Mouse (Mus musculus) heart, postnatal 10 days (tissue): Measurements from ENCODE around the gene Trpv2. TPM values are rescaled to one million over a fixed set of nuclear protein-coding genes. Genes with fewer than 3 reads are reported as not detected.

ENCODE experiments used
- DNase-seq, 2 experiments: peaks; one replicate each; pipeline ENCODE4 v3.0.0; 2021
- intact Hi-C: fragments of 180-260 bp; cut with DNase I; formaldehyde crosslinking; loops from one replicate; pipeline ENCODE4 v1.15.1; 2025
- total RNA-seq, 2 experiments: library from RNA; stranded (reverse); gene quantifications; 2 replicates each; pipeline ENCODE4 v1.2.3; 2021

Trpv2 gene
- total RNA-seq, 2 experiments from 2014 or later: 4.3 to 4.5 TPM

DNA sequence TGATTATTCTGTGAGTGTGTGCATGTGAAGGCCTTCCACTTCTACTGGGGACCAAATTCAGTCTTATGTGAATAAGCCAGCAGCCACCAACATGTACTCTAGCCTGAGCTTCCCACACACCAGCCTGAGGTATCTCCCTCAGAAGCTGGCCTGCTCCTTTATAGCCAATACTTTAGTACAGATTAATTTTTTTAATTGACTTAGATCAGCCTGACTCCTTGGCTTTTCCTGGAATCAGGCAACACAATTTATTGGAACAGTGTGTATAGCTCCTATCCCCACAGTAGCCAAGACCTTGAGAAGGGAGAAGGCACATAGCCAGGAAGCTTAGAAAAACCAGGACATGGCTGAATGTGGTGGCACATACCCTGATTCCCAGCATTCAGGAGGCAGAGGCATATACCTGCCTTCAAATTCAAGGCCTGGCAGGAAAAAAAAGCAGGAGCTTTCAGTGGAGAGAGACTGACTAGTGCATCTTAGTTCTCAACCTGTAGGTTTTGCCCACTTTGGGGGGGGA lies 18.3 kb upstream of the Trpv2 start:
- peak in 1 of 2 experiments; percentile 26 for DNase-seq
- intact Hi-C loops: loop anchor here (2.0 kb wide), 1 partner anchor 19 kb away; the partner anchor contains the start of gene Trpv2

- intact Hi-C loops: loop anchor here (2.0 kb wide), 1 partner anchor 18 kb away; the partner anchor contains the start of gene Trpv2
- DNase-seq: no peak
These were observed 17.1 kb upstream of the Trpv2 start for GRCm38 (mm10) chr11:62557205-62557604.

- no peak for DNase-seq
These were observed 16.1 kb upstream of the Trpv2 start for GRCm38 (mm10) chr11:62558152-62558551.

GRCm38 (mm10) chr11:62558961-62559646 lies 15.2 kb upstream of the Trpv2 start:
- peak; percentile 58 to 70 for DNase-seq
- intact Hi-C loops: no loop called here

More at GRCm38 (mm10) chr11:62558152-62558551, 16.1 kb upstream of the Trpv2 start:
- intact Hi-C loops: no loop called here

DNA sequence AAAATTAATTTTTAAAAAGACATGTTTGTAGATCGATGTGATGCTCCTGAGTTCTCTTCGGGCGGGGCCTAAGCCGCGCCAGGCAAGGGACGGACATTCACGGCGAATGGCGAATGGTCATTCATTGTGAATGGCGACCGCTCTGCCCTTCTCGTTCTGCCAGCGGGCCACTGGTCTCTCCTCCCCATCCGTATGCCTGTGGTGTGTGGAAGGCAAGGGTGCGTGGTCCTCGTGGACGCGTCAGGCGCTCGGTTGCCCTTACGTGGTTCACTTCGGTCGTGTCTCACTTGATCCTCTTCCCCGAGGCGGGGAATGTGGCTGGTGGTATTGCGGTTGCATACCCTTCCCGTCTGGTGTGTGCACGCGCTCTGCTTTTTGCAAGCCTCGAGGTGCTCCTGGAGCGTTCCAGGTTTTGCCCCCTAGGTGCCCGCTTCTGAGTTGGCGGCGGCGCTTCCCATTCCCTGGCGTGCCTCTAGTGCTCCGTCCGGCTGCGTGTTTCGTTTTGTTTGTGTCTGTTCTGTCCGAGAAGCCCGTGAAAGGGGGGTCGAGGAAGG lies 13.7 kb upstream of the Trpv2 start:
- peak in 1 of 2 experiments; percentile 39 for DNase-seq
- intact Hi-C loops: no loop called here

GRCm38 (mm10) chr11:62563590-62563989 lies 10.7 kb upstream of the Trpv2 start:
- DNase-seq: no peak
- intact Hi-C loops: no loop called here

- intact Hi-C loops: no loop called here
These were observed 8.5 kb upstream of the Trpv2 start for GRCm38 (mm10) chr11:62565747-62566146.

GRCm38 (mm10) chr11:62566211-62566610 lies 8.1 kb upstream of the Trpv2 start:
- intact Hi-C loops: no loop called here
- peak; percentile 29 to 38 for DNase-seq

More at GRCm38 (mm10) chr11:62565747-62566146, 8.5 kb upstream of the Trpv2 start:
- peak in 1 of 2 experiments; percentile 9 for DNase-seq

DNA sequence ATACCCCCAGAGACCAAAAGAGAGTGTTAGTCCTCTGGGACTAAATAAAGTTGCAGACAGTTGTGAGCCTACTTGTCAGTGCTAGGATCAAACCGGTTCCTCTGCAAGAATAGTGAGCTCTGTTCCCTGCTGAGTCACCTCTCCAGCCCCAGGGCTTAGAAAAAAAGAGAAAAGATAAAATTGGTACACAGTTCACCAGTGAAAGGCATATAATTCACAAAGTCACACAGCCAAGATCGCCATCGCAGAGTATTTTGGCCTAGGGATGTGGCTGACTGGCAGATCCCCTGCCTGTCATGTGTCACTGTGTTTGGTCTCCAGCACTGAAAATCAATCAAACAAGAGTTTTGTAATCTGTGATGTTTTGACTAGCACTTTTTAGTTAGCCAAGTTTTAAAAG lies 6.0 kb upstream of the Trpv2 start:
- intact Hi-C loops: no loop called here
- DNase-seq: no peak

DNA sequence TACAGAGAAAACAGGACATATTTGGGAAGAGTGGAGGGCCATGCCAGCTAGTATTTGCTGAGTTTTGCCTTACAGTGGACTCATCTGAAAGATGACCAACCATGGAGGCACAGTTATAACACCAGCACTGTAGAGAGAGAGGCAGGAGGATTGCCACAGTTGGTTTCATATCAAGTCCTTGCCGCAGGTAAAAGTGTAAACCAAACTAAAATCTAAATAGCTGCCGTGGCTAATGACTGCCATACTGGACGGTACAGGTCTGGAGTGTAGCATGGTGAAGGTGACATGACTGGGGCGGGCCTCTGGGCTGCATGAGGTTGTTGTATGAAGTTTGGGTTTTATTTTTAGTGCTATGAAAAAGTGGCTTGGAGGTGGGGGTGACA lies 408 bp downstream of the Trpv2 start:
- intact Hi-C loops: loop anchor here (2.0 to 5.0 kb wide), 4 partner anchors 18 to 178 kb away; partner anchors contain the start of gene Cenpv
- no peak for DNase-seq

- intact Hi-C loops: loop anchor here (2.0 to 5.0 kb wide), 4 partner anchors 18 to 178 kb away; partner anchors contain the start of gene Cenpv
- peak; percentile 92 to 94 for DNase-seq
These were observed 992 bp downstream of the Trpv2 start for GRCm38 (mm10) chr11:62575297-62575658.

GRCm38 (mm10) chr11:62575659-62576438 lies 1.6 kb downstream of the Trpv2 start:
- DNase-seq: peak; percentile 46 to 59
- intact Hi-C loops: loop anchor here (2.0 to 5.0 kb wide), 4 partner anchors 19 to 179 kb away; partner anchors contain the start of gene Cenpv

GRCm38 (mm10) chr11:62576530-62577152 lies 2.4 kb downstream of the Trpv2 start:
- intact Hi-C loops: loop anchor here (5.0 kb wide), 2 partner anchors 39 to 59 kb away; partner anchors contain the start of gene Cenpv
- peak; percentile 33 to 35 for DNase-seq

DNA sequence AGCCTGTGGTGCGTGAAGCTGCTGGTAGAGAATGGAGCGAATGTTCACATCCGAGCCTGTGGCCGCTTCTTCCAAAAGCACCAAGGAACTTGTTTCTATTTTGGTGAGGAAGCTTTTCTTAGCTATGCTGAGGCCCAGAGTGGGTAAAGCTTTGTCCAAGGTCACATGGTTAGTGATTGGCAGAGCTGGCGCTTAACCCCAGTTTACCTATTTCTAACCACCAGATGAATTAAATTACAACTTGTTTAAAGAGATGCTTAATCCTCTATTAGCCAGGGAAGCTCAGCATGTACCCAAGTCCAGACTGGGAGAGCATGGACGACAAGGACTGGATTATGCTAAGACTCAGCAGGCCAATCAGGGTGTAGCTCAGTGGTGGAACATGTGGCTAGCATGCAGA lies 8.7 kb downstream of the Trpv2 start:
- intact Hi-C loops: no loop called here

GRCm38 (mm10) chr11:62584671-62585206 lies 10.5 kb downstream of the Trpv2 start:
- DNase-seq: no peak
- intact Hi-C loops: no loop called here

More for the DNA sequence above, 8.7 kb downstream of the Trpv2 start:
- DNase-seq: no peak

- intact Hi-C loops: no loop called here
- DNase-seq: no peak
These were observed 12.7 kb downstream of the Trpv2 start for GRCm38 (mm10) chr11:62587034-62587433.

- intact Hi-C loops: no loop called here
- DNase-seq: no peak
These were observed 15.1 kb downstream of the Trpv2 start for GRCm38 (mm10) chr11:62589391-62589790.

- intact Hi-C loops: no loop called here
- DNase-seq: no peak
These were observed 16.7 kb downstream of the Trpv2 start for GRCm38 (mm10) chr11:62591026-62591425.

DNA sequence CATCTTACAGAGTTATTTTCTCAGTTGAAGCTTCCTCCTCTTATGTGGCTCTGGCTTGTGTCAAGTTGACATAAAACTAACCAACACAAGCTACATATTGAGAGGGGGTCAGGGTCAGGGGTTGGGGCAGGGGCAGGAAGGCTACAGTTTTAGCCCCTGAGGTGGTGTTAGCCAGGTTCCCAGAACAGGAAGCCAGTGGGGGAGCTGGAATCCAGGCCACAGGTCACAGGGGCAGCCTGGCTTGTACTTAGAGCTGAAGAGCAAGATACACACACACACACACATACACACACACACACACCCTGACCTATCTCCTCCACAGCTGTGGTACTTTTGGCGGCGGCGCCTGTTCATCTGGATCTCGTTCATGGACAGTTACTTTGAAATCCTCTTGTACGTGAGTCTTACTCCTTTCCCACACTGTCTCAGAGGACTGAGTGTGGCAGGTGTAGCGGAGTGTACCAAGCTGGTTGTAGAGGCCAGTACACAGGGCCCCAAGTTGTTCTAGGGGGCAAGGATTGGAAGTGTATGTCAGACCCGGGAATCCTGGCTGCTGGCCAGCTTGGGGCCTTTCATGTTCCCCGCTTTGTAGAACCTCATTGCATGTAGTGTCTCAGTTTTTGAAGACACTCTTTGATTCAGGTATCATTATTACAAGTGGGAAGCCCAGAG lies 17.8 kb downstream of the Trpv2 start:
- intact Hi-C loops: no loop called here
- DNase-seq: peak; percentile 22 to 36

GRCm38 (mm10) chr11:62598571-62598970 lies 24.3 kb downstream of the Trpv2 start:
- DNase-seq: no peak
- intact Hi-C loops: no loop called here
